Mouse (Mus musculus) heart, adult 2 months (tissue): ENCODE results near the gene Rffl.

Experiments
- CTCF ChIP-seq: fragments of 200-600 bp; IDR thresholded peaks from 2 replicates; pipeline ENCODE4 v1.8.1; 2022; ENCODE audit warnings: antibody characterized with exemption, mild to moderate bottlenecking, moderate library complexity
- POLR2A ChIP-seq: fragments of 200-500 bp; IDR thresholded peaks from 2 replicates; pipeline ENCODE4 v1.6.1; 2011; ENCODE audit warnings: mild to moderate bottlenecking, low read depth, low read length, control low read depth; ENCODE audit not compliant: insufficient read depth

DNA sequence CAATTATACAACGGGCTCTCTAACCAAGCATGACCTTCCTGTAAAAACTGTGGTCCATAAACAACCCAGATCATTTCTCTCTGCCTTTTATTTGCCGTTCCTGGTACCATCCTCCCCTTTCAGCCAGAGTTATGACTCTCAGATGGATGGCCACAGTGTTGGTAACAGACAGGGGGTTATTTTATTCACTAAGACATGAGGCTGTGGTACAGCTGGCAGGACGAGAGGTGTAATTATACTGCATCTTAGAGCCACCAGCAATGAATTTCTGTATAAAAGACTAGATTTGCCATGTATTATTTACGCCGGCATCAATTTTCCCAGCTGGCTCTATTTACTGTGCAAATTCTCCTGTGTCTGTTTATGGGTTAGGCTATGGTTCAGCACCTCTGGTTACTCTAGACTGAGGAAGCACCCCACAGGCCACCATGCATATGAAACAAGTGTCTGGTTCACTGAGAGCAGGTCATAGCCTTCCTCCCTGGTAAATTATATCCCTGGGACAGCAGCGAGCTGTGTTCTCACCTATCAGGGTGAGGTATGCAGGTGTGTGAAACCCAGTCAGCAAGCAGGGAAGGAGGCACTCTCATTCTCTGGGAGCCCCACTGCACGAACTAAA, 6.8 kb upstream of the Rffl start:
- no peak for TF ChIP-seq POLR2A
- no peak for TF ChIP-seq CTCF
